Mouse (Mus musculus): ENCODE measurements around the gene Gm11032. TPM values are rescaled to one million over a fixed set of nuclear protein-coding genes. Genes with fewer than 3 reads are reported as not detected.

The Gm11032 gene
- polyA plus RNA-seq, 1 experiment from 2014 or later: not detected

DNA sequence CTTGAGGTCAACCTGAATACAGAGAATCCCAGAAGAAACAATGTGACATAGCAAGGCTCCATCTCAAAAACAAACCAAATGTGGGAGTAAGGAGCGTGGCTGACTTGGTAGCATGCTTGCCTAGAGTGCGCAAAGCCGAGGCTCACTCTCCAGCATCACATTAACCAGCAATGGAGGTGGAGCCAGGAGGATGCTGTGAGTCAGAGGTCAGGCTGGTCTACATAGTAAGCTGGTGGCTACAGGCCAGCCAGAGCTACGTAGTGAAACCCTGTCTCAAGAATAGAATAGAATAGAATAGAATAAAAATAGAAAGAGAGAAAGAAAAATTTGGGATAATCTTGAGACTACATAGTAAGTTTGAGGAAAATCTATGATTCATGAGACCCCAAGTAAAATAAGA, 2.0 kb downstream of the Gm11032 start:
- WGBS (ENCODE audit: insufficient replicate concordance): 76% methylated on average over 4 of the region's 4 CpGs
- Histone ChIP-seq H3K36me3 (replicated peaks; ENCODE audit: insufficient read depth, low read length) (no peaks in the 10 kb centered on the region), H3K4me3 (ENCODE audit: low read depth, low read length) (no peak overlapping the region), H3K4me1 (ENCODE audit: insufficient read depth) (no peaks in the 10 kb centered on the region), H3K27ac (ENCODE audit: low read depth) (no peak overlapping the region), H3K9me3 (ENCODE audit: low read length) (no peaks in the 10 kb centered on the region), H3K9ac (replicated peaks) (no peak overlapping the region), H3K27me3 (ENCODE audit: insufficient read depth, low read length) (no peaks in the 10 kb centered on the region), H3K4me2 (ENCODE audit: low read depth, low read length) (no peak overlapping the region)
- ATAC-seq (no peak), DNase-seq (no peak)
- no peak for TF ChIP-seq CTCF (IDR thresholded peaks at IDR 0.05; ENCODE audit: low read depth)
- TF ChIP-seq EP300 (IDR thresholded peaks at IDR 0.05; ENCODE audit: low read depth): no peak

DNA sequence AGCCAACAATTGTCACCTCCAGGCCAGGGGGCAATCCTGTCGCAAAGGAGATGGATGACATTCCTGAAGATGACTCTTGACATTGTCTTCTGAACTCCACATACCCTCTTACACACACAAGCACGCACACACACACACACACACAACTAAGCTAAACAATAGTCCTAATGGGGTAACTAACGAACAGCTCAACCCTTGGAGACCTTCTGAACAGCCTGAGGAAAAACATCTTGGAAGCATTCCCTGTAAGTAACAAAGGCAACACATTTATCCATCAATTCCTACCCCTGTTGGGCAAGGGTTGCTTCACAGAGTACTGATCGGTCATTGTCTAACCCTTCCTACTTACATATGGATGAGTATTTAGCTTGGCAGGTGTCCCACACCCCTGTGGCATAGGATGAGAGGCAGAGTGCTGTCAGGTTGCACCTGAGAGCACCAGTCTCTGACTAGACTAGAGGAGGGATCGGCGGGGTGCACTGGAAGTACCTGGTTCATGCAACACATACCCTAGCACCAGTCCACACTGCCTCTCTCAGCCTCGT, 2.6 kb downstream of the Gm11032 start:
- H3K36me3 ChIP-seq (replicated peaks; ENCODE audit: insufficient read depth, low read length): no peaks in the 10 kb centered on the region
- H3K9ac ChIP-seq (replicated peaks): no peak overlapping the region
- no peak overlapping the region for H3K4me2 ChIP-seq (ENCODE audit: low read depth, low read length)
- H3K4me3 ChIP-seq (ENCODE audit: low read depth, low read length): no peak overlapping the region
- 74% methylated on average over 7 of the region's 7 CpGs for WGBS (ENCODE audit: insufficient replicate concordance)
- no peak for DNase-seq
- H3K9me3 ChIP-seq (ENCODE audit: low read length): no peaks in the 10 kb centered on the region
- no peak for ATAC-seq
- no peak overlapping the region for H3K27ac ChIP-seq (ENCODE audit: low read depth)
- no peaks in the 10 kb centered on the region for H3K4me1 ChIP-seq (ENCODE audit: insufficient read depth)
- no peaks in the 10 kb centered on the region for H3K27me3 ChIP-seq (ENCODE audit: insufficient read depth, low read length)
- TF ChIP-seq EP300 (IDR thresholded peaks at IDR 0.05; ENCODE audit: low read depth) (no peak), CTCF (IDR thresholded peaks at IDR 0.05; ENCODE audit: low read depth) (no peak)

DNA sequence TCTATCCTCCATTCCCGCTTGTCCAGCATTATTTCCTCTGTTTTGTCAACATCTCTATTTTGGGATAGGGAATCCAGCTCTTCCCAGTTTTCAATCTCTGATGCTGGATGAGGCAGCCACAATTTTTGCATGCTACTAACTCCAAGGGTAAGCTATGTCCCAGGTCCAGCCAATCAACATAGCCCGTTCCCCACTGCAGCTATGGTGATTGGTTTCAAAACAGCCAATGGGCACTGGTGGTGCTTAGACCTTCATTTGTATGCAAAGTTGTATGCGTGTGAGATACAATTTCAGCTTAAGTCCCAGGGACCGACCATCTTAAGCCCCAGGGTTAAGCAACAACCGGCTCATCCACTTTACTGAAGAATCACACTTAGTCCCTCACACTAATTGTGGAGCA, 3.1 kb downstream of the Gm11032 start:
- no peak for TF ChIP-seq EP300 (IDR thresholded peaks at IDR 0.05; ENCODE audit: low read depth)
- Histone ChIP-seq H3K36me3 (replicated peaks; ENCODE audit: insufficient read depth, low read length) (no peaks in the 10 kb centered on the region), H3K9me3 (ENCODE audit: low read length) (no peaks in the 10 kb centered on the region), H3K9ac (replicated peaks) (no peak overlapping the region), H3K4me2 (ENCODE audit: low read depth, low read length) (no peak overlapping the region), H3K27me3 (ENCODE audit: insufficient read depth, low read length) (no peaks in the 10 kb centered on the region), H3K4me1 (ENCODE audit: insufficient read depth) (no peaks in the 10 kb centered on the region), H3K4me3 (ENCODE audit: low read depth, low read length) (no peak overlapping the region), H3K27ac (ENCODE audit: low read depth) (no peak overlapping the region)
- ATAC-seq: no peak
- no peak for DNase-seq
- WGBS (ENCODE audit: insufficient replicate concordance): 68% methylated on average over 5 of the region's 5 CpGs

DNA sequence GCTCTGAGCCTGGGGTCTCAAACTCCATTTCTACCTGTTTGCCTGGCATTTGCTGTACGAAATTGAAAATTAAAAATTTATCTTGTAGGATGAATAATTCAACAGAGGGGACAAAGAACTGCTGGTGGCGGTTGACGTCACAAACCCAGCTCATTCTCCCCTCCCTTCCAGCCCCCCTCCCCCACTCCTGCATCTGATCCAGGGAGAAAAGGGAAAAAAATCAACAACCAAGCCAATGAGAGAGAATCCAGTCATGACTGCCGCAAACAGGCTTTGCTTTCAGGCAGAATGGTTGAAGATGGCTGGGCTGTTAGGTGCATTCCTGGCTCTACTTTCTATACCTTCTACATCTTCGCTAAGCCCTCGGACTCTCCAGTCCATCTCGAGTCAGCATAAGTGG, 6.1 kb downstream of the Gm11032 start:
- Histone ChIP-seq H3K36me3 (replicated peaks; ENCODE audit: insufficient read depth, low read length) (no peaks in the 10 kb centered on the region), H3K27ac (ENCODE audit: low read depth) (no peak overlapping the region), H3K4me3 (ENCODE audit: low read depth, low read length) (no peak overlapping the region), H3K4me1 (ENCODE audit: insufficient read depth) (0 out of 2 replicates have a peak, but pooled peaks cover 3% of the 10 kb centered on the region), H3K9me3 (ENCODE audit: low read length) (no peaks in the 10 kb centered on the region), H3K4me2 (ENCODE audit: low read depth, low read length) (no peak overlapping the region), H3K9ac (replicated peaks) (no peak overlapping the region), H3K27me3 (ENCODE audit: insufficient read depth, low read length) (no peaks in the 10 kb centered on the region)
- 76% methylated on average over 7 of the region's 7 CpGs for WGBS (ENCODE audit: insufficient replicate concordance)
- no peak for ATAC-seq
- TF ChIP-seq CTCF (IDR thresholded peaks at IDR 0.05; ENCODE audit: low read depth) (no peak), EP300 (IDR thresholded peaks at IDR 0.05; ENCODE audit: low read depth) (no peak)
- DNase-seq: no peak

DNA sequence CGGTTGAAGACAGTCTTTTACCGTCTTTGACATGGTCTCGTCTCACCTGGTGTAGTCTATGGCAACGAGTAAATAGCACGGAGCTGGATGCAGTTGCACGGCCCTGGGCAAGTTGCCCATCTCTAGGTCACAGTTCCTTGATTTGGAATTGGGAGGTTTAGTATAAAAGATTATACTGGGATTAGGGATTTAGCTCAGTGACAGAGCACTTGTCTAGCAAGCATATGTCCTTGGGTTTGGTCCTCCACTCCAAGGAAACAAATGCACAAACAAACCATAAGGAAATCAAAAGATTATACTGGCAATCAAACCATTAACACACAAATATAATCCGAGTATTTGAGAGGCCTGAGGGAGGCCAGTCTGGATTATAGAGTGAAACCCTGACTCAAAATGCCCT, 7.8 kb downstream of the Gm11032 start:
- Histone ChIP-seq H3K9me3 (ENCODE audit: low read length) (no peaks in the 10 kb centered on the region), H3K27ac (ENCODE audit: low read depth) (no peak overlapping the region), H3K4me3 (ENCODE audit: low read depth, low read length) (no peak overlapping the region), H3K27me3 (ENCODE audit: insufficient read depth, low read length) (no peaks in the 10 kb centered on the region), H3K36me3 (replicated peaks; ENCODE audit: insufficient read depth, low read length) (no peaks in the 10 kb centered on the region), H3K4me2 (ENCODE audit: low read depth, low read length) (no peak overlapping the region), H3K4me1 (ENCODE audit: insufficient read depth) (0 out of 2 replicates have a peak, but pooled peaks cover 3% of the 10 kb centered on the region), H3K9ac (replicated peaks) (no peak overlapping the region)
- WGBS (ENCODE audit: insufficient replicate concordance): 75% methylated on average over 7 of the region's 7 CpGs
- no peak for DNase-seq
- TF ChIP-seq EP300 (IDR thresholded peaks at IDR 0.05; ENCODE audit: low read depth) (no peak), CTCF (IDR thresholded peaks at IDR 0.05; ENCODE audit: low read depth) (no peak)
- no peak for ATAC-seq

DNA sequence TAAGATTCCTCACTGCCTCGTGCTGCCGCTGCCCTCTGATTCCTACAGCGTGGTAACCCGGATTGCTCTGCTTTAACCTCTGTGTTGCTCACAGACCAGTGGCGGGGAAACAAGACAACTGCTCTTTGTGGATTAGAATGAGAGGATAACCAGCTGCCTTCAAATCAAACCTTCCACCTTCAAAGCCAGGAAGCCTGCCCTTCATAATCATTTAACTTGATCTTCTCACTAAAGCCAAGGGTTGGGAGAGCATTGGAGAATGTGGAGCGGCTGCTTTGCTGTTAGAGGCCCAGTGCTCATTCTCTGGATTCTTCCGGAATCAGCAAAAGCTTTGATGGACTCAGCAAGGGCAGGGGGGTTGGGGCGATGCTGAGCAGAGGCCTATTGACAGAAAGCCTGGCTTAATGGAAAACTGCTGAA, 10.0 kb downstream of the Gm11032 start:
- no peak for TF ChIP-seq CTCF (IDR thresholded peaks at IDR 0.05; ENCODE audit: low read depth)
- no peak overlapping the region for H3K4me3 ChIP-seq (ENCODE audit: low read depth, low read length)
- no peak overlapping the region for H3K4me2 ChIP-seq (ENCODE audit: low read depth, low read length)
- WGBS (ENCODE audit: insufficient replicate concordance): 48% methylated on average over 8 of the region's 8 CpGs
- DNase-seq (no peak), ATAC-seq (no peak)
- H3K27ac ChIP-seq (ENCODE audit: low read depth): 0 out of 2 replicates have a peak overlapping the region, but pooled peaks have one; percentile 22
- H3K9ac ChIP-seq (replicated peaks): no peak overlapping the region
- no peaks in the 10 kb centered on the region for H3K36me3 ChIP-seq (replicated peaks; ENCODE audit: insufficient read depth, low read length)
- H3K4me1 ChIP-seq (ENCODE audit: insufficient read depth): 0 out of 2 replicates have a peak, but pooled peaks cover 3% of the 10 kb centered on the region
- no peaks in the 10 kb centered on the region for H3K9me3 ChIP-seq (ENCODE audit: low read length)
- H3K27me3 ChIP-seq (ENCODE audit: insufficient read depth, low read length): no peaks in the 10 kb centered on the region

DNA sequence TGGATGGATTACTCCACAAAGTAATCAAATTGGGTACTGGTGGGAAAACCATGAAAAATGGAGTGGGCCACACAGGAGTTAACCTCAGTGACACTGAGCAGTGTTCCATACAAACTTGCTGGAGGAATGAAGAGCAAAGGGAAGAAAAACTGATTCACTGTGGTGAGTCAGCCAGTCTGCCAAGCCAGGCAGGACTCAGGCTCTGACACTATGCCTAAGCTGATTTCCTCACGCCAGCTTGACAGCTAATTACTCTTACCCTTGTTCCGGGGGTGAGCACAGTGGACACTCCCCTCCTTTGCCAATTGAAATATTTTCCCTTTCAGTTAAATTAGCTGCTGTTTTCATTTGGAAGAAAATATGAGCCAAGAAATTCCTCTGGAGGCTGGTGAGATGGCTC, 13.6 kb downstream of the Gm11032 start:
- H3K4me3 ChIP-seq (ENCODE audit: low read depth, low read length): no peak overlapping the region
- DNase-seq (no peak), ATAC-seq (no peak)
- H3K4me2 ChIP-seq (ENCODE audit: low read depth, low read length): no peak overlapping the region
- no peaks in the 10 kb centered on the region for H3K36me3 ChIP-seq (replicated peaks; ENCODE audit: insufficient read depth, low read length)
- no peaks in the 10 kb centered on the region for H3K27me3 ChIP-seq (ENCODE audit: insufficient read depth, low read length)
- no peak overlapping the region for H3K27ac ChIP-seq (ENCODE audit: low read depth)
- peaks cover 13% of the 10 kb centered on the region; the same call in 1 of the 2 replicates for H3K4me1 ChIP-seq (ENCODE audit: insufficient read depth)
- H3K9me3 ChIP-seq (ENCODE audit: low read length): no peaks in the 10 kb centered on the region
- no peak for TF ChIP-seq EP300 (IDR thresholded peaks at IDR 0.05; ENCODE audit: low read depth)
- no peak for TF ChIP-seq CTCF (IDR thresholded peaks at IDR 0.05; ENCODE audit: low read depth)
- no peak overlapping the region for H3K9ac ChIP-seq (replicated peaks)
- 70% methylated on average over 2 of the region's 2 CpGs for WGBS (ENCODE audit: insufficient replicate concordance)

Data from liver, postnatal 0 days (tissue).